Mouse (Mus musculus): ENCODE results near the gene Cherp. TPM values are rescaled to one million over a fixed set of nuclear protein-coding genes. Genes with fewer than 3 reads are reported as not detected.

The Cherp gene
- polyA plus RNA-seq, 1 experiment from 2014 or later: 40.0 TPM

GRCm38 (mm10) chr8:72499521-72500284, 24.7 kb upstream of the Cherp start:
- no peaks in the 10 kb centered on the region for H3K27me3 ChIP-seq (replicated peaks; ENCODE audit: control insufficient read depth, insufficient read depth, low read length)
- no peak overlapping the region for H3K4me2 ChIP-seq (ENCODE audit: low read length)
- no peak for ATAC-seq
- H3K9ac ChIP-seq (ENCODE audit: low read depth, low read length): no peak overlapping the region
- no peak overlapping the region for H3K27ac ChIP-seq (ENCODE audit: low read depth, low read length)
- H3K4me1 ChIP-seq (ENCODE audit: control insufficient read depth, insufficient read depth, low read depth, low read length): peaks cover 5% of the 10 kb centered on the region
- H3K4me3 ChIP-seq (ENCODE audit: low read length): no peak overlapping the region
- no peaks in the 10 kb centered on the region for H3K9me3 ChIP-seq (ENCODE audit: control insufficient read depth, low read length)
- WGBS: 95% methylated on average over 2 of the region's 2 CpGs
- peaks cover 19% of the 10 kb centered on the region for H3K36me3 ChIP-seq (ENCODE audit: control insufficient read depth, insufficient read depth, low read length)

- ATAC-seq: no peak
- no peak overlapping the region for H3K4me2 ChIP-seq (ENCODE audit: low read length)
- H3K9ac ChIP-seq (ENCODE audit: low read depth, low read length): no peak overlapping the region
- no peak overlapping the region for H3K4me3 ChIP-seq (ENCODE audit: low read length)
- no peaks in the 10 kb centered on the region for H3K9me3 ChIP-seq (ENCODE audit: control insufficient read depth, low read length)
- whole genome bisulfite sequencing: 89% methylated on average over 4 of the region's 4 CpGs
- no peak overlapping the region for H3K27ac ChIP-seq (ENCODE audit: low read depth, low read length)
- peaks cover 19% of the 10 kb centered on the region for H3K36me3 ChIP-seq (ENCODE audit: control insufficient read depth, insufficient read depth, low read length)
- no peaks in the 10 kb centered on the region for H3K27me3 ChIP-seq (replicated peaks; ENCODE audit: control insufficient read depth, insufficient read depth, low read length)
- peaks cover 10% of the 10 kb centered on the region for H3K4me1 ChIP-seq (ENCODE audit: control insufficient read depth, insufficient read depth, low read depth, low read length)
Observed at GRCm38 (mm10) chr8:72498527-72498926, 23.5 kb upstream of the Cherp start.

GRCm38 (mm10) chr8:72497911-72498310, 22.9 kb upstream of the Cherp start:
- no peak overlapping the region for H3K4me3 ChIP-seq (ENCODE audit: low read length)
- H3K9ac ChIP-seq (ENCODE audit: low read depth, low read length): no peak overlapping the region
- H3K4me1 ChIP-seq (ENCODE audit: control insufficient read depth, insufficient read depth, low read depth, low read length): peaks cover 13% of the 10 kb centered on the region
- WGBS: 78% methylated on average over 1 of the region's 1 CpGs
- no peaks in the 10 kb centered on the region for H3K27me3 ChIP-seq (replicated peaks; ENCODE audit: control insufficient read depth, insufficient read depth, low read length)
- H3K4me2 ChIP-seq (ENCODE audit: low read length): no peak overlapping the region
- H3K36me3 ChIP-seq (ENCODE audit: control insufficient read depth, insufficient read depth, low read length): peaks cover 19% of the 10 kb centered on the region
- no peak for ATAC-seq
- no peaks in the 10 kb centered on the region for H3K9me3 ChIP-seq (ENCODE audit: control insufficient read depth, low read length)
- H3K27ac ChIP-seq (ENCODE audit: low read depth, low read length): no peak overlapping the region

- WGBS: 92% methylated on average over 19 of the region's 19 CpGs
- no peak overlapping the region for H3K4me2 ChIP-seq (ENCODE audit: low read length)
- H3K9ac ChIP-seq (ENCODE audit: low read depth, low read length): no peak overlapping the region
- H3K27ac ChIP-seq (ENCODE audit: low read depth, low read length): no peak overlapping the region
- peaks cover 19% of the 10 kb centered on the region for H3K36me3 ChIP-seq (ENCODE audit: control insufficient read depth, insufficient read depth, low read length)
- H3K4me3 ChIP-seq (ENCODE audit: low read length): no peak overlapping the region
- no peaks in the 10 kb centered on the region for H3K9me3 ChIP-seq (ENCODE audit: control insufficient read depth, low read length)
- ATAC-seq: no peak
- H3K4me1 ChIP-seq (ENCODE audit: control insufficient read depth, insufficient read depth, low read depth, low read length): peaks cover 18% of the 10 kb centered on the region
- H3K27me3 ChIP-seq (replicated peaks; ENCODE audit: control insufficient read depth, insufficient read depth, low read length): no peaks in the 10 kb centered on the region
Observed at GRCm38 (mm10) chr8:72496217-72496616, 21.2 kb upstream of the Cherp start.

- Histone ChIP-seq H3K4me2 (ENCODE audit: low read length) (no peak overlapping the region), H3K4me1 (ENCODE audit: control insufficient read depth, insufficient read depth, low read depth, low read length) (peaks cover 24% of the 10 kb centered on the region), H3K27me3 (replicated peaks; ENCODE audit: control insufficient read depth, insufficient read depth, low read length) (no peaks in the 10 kb centered on the region), H3K4me3 (ENCODE audit: low read length) (no peak overlapping the region), H3K9me3 (ENCODE audit: control insufficient read depth, low read length) (no peaks in the 10 kb centered on the region), H3K36me3 (ENCODE audit: control insufficient read depth, insufficient read depth, low read length) (peaks cover 19% of the 10 kb centered on the region), H3K9ac (ENCODE audit: low read depth, low read length) (no peak overlapping the region), H3K27ac (ENCODE audit: low read depth, low read length) (no peak overlapping the region)
- WGBS: 86% methylated on average over 23 of the region's 23 CpGs
- ATAC-seq: no peak
Observed at GRCm38 (mm10) chr8:72495411-72496111, 20.5 kb upstream of the Cherp start.

- Histone ChIP-seq H3K27me3 (replicated peaks; ENCODE audit: control insufficient read depth, insufficient read depth, low read length) (no peaks in the 10 kb centered on the region), H3K9me3 (ENCODE audit: control insufficient read depth, low read length) (no peaks in the 10 kb centered on the region), H3K4me2 (ENCODE audit: low read length) (peak overlapping the region; percentile 91), H3K4me3 (ENCODE audit: low read length) (peak overlapping the region; percentile 84), H3K4me1 (ENCODE audit: control insufficient read depth, insufficient read depth, low read depth, low read length) (peaks cover 24% of the 10 kb centered on the region), H3K27ac (ENCODE audit: low read depth, low read length) (peak overlapping the region; percentile 65), H3K36me3 (ENCODE audit: control insufficient read depth, insufficient read depth, low read length) (peaks cover 19% of the 10 kb centered on the region), H3K9ac (ENCODE audit: low read depth, low read length) (peak overlapping the region; percentile 67)
- ATAC-seq: no peak
- 15% methylated on average over 8 of the region's 8 CpGs for WGBS
Observed at GRCm38 (mm10) chr8:72493381-72493780, 18.4 kb upstream of the Cherp start.

GRCm38 (mm10) chr8:72492622-72493081, 17.6 kb upstream of the Cherp start:
- Histone ChIP-seq H3K27ac (ENCODE audit: low read depth, low read length) (peak overlapping the region; percentile 85), H3K36me3 (ENCODE audit: control insufficient read depth, insufficient read depth, low read length) (peaks cover 19% of the 10 kb centered on the region), H3K4me2 (ENCODE audit: low read length) (peak overlapping the region; percentile 91), H3K27me3 (replicated peaks; ENCODE audit: control insufficient read depth, insufficient read depth, low read length) (no peaks in the 10 kb centered on the region), H3K4me3 (ENCODE audit: low read length) (peak overlapping the region; percentile 84), H3K9ac (ENCODE audit: low read depth, low read length) (peak overlapping the region; percentile 68), H3K9me3 (ENCODE audit: control insufficient read depth, low read length) (no peaks in the 10 kb centered on the region), H3K4me1 (ENCODE audit: control insufficient read depth, insufficient read depth, low read depth, low read length) (peaks cover 24% of the 10 kb centered on the region)
- ATAC-seq: peak; percentile 98
- WGBS: under 1% methylated on average over 39 of the region's 56 CpGs

- no peaks in the 10 kb centered on the region for H3K27me3 ChIP-seq (replicated peaks; ENCODE audit: control insufficient read depth, insufficient read depth, low read length)
- H3K4me2 ChIP-seq (ENCODE audit: low read length): peak within 1 kb of the TSS; percentile 91
- H3K4me1 ChIP-seq (ENCODE audit: control insufficient read depth, insufficient read depth, low read depth, low read length): peaks cover 24% of the 10 kb centered on the region
- 1% methylated on average over 64 of the region's 98 CpGs for WGBS
- H3K9ac ChIP-seq (ENCODE audit: low read depth, low read length): peak within 1 kb of the TSS; percentile 68
- peaks cover 21% of the 10 kb centered on the region for H3K36me3 ChIP-seq (ENCODE audit: control insufficient read depth, insufficient read depth, low read length)
- H3K4me3 ChIP-seq (ENCODE audit: low read length): peak within 1 kb of the TSS; percentile 84
- H3K9me3 ChIP-seq (ENCODE audit: control insufficient read depth, low read length): no peaks in the 10 kb centered on the region
- ATAC-seq: peak; percentile 74
- H3K27ac ChIP-seq (ENCODE audit: low read depth, low read length): peak within 1 kb of the TSS; percentile 85
Observed at GRCm38 (mm10) chr8:72491680-72492621, 16.9 kb upstream of the Cherp start, which contains the start of gene Slc35e1. Gene Slc35e1 (minus strand): TSS chr8:72492614.
